Mouse (Mus musculus) thymus, postnatal 14 days (tissue): ENCODE results near the gene Aldob.
A peak's percentile ranks its signal among the peaks of the same experiment; 100 is the strongest.
"Not testable (repeated sequence)": the region's sequence is repeated elsewhere in the genome, so short reads cannot be mapped to it uniquely, and the experiment has no call there.

Experiments
- DNase-seq: peaks from one replicate; pipeline ENCODE4 v3.0.0; 2021

The Aldob gene

GRCm38 (mm10) chr4:49535036-49535435, 14.3 kb downstream of the Aldob start:
- DNase-seq = no peak

- peak; percentile 5 for DNase-seq
Observed at GRCm38 (mm10) chr4:49522576-49522975, 26.8 kb downstream of the Aldob start.

- no peak for DNase-seq
Observed at GRCm38 (mm10) chr4:49521346-49521745, 28.0 kb downstream of the Aldob start.

GRCm38 (mm10) chr4:49520572-49521340, 28.6 kb downstream of the Aldob start, which contains the start of the genes Mrpl50 and Zfp189:
TSS of gene Mrpl50 (minus strand) at chr4:49521093.
TSS of gene Zfp189 (plus strand) at chr4:49521176.
- peak; percentile 94 for DNase-seq

GRCm38 (mm10) chr4:49519476-49519875, 29.9 kb downstream of the Aldob start:
- DNase-seq = peak; percentile 12

GRCm38 (mm10) chr4:49514441-49514840, 34.9 kb downstream of the Aldob start:
- no peak for DNase-seq

GRCm38 (mm10) chr4:49512636-49513035, 36.7 kb downstream of the Aldob start:
- no peak for DNase-seq

- DNase-seq = not testable (repeated sequence)
Observed at GRCm38 (mm10) chr4:49510236-49510835, 39.0 kb downstream of the Aldob start.

GRCm38 (mm10) chr4:49509183-49509582, 40.2 kb downstream of the Aldob start:
- DNase-seq = no peak

- DNase-seq = no peak
Observed at GRCm38 (mm10) chr4:49506386-49506785, 43.0 kb downstream of the Aldob start, which contains the start of gene Baat. TSS of gene Baat (minus strand) at chr4:49506557.

- DNase-seq = no peak
Observed at GRCm38 (mm10) chr4:49503563-49503962, 45.8 kb downstream of the Aldob start.
